Mouse (Mus musculus) small intestine, adult 2 months (tissue): ENCODE measurements around the gene Fetub. TPM values are rescaled to one million over a fixed set of nuclear protein-coding genes. Genes with fewer than 3 reads are reported as not detected.

ENCODE experiments used
- H3K27ac ChIP-seq: fragments of 200-500 bp; 2 replicates; pipeline ENCODE4 v1.5.1; 2012; ENCODE audit warnings: low read depth, low read length, control low read depth, inconsistent platforms; ENCODE audit not compliant: insufficient read depth
- H3K27me3 ChIP-seq: fragments of 200-500 bp; 2 replicates; pipeline ENCODE4 v1.6.1; 2012; ENCODE audit warnings: mild to moderate bottlenecking, moderate library complexity, low read length, inconsistent platforms; ENCODE audit not compliant: control insufficient read depth, insufficient read depth
- H3K36me3 ChIP-seq: fragments of 200-500 bp; 2 replicates; pipeline ENCODE4 v1.6.1; 2012; ENCODE audit warnings: mild to moderate bottlenecking, low read length, control low read depth, inconsistent platforms; ENCODE audit not compliant: control insufficient read depth, insufficient read depth
- H3K4me1 ChIP-seq: fragments of 200-500 bp; 2 replicates; pipeline ENCODE4 v1.6.1; 2012; ENCODE audit warnings: low read length, inconsistent platforms, mixed read lengths; ENCODE audit not compliant: control insufficient read depth, insufficient read depth, insufficient read length
- H3K4me3 ChIP-seq: fragments of 200-500 bp; 2 replicates; pipeline ENCODE4 v1.5.1; 2012; ENCODE audit warnings: low read depth, mild to moderate bottlenecking, control low read depth, inconsistent platforms, low read length, moderate library complexity
- CTCF ChIP-seq: fragments of 200-500 bp; IDR thresholded peaks from 2 replicates; pipeline ENCODE4 v1.5.1; 2012; ENCODE audit warnings: low read depth, mild to moderate bottlenecking, control low read depth, inconsistent platforms, low read length, moderate library complexity, mixed read lengths; ENCODE audit not compliant: insufficient replicate concordance, insufficient read length; ENCODE audit errors: extremely low read depth
- POLR2A ChIP-seq: fragments of 200-500 bp; IDR thresholded peaks from 2 replicates; pipeline ENCODE4 v1.6.1; 2012; ENCODE audit warnings: low read depth, mild to moderate bottlenecking, control low read depth, inconsistent platforms, low read length, moderate library complexity
- WGBS: fragments of 180-500 bp; shearing (Covaris S2); methylation state at CpG from one replicate; pipeline ENCODE4 v1.1.7; 2018; 5-methylcytosine and 5-hydroxymethylcytosine counted together
- polyA plus RNA-seq: library from polyadenylated mRNA; depleted of rRNA; stranded (reverse); fragments of >200 nt; gene quantifications from 2 replicates; pipeline ENCODE4 v1.2.3, GENCODE M21; 2012

Fetub gene
- polyA plus RNA-seq, 1 experiment, result not detected

DNA sequence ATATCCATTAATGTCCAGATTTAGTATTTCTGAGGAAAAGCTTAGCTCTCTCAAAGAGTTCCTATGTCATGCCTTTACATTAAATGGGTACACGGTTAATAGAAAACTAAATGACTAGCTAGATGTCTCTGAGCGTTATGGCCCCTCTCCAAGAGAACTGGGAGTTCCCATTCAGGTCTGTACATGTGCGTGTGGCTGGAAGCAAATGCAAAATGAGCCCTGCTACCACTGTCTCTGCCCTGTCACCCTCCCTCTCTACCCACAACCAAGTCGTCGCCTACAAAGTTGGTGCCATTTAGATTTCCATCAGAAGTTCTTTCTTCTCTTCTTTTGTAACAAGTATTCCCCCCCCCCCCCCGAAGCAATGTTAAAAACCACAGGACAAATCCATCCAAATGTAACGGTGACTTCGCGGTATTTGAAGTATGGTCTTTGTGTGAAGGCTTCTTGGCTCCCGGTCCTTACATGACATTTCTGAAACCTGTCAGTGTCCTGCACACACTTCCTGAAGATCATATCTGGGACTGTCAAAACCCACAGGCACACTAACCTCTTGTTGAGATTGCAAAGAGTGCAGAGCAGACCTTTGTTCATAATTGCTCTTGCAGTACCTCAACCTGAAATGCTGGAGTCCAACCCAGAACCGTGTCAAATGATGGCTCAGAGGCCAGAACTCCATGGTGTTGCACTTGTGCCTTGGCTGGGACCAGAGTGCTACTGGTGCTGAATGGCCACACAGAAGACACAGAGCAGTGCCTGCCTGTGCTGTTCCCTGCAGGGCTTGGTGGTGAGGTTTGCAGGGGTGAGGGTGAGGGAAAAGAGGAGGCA is 27.2 kb upstream of the Fetub start, which contains the start of gene Ahsg:
Gene Ahsg (plus strand): TSS at position 595 of the 828 bp plus-strand sequence.
- Histone ChIP-seq H3K4me3 (no peak within 1 kb of the TSS), H3K27ac (no peak within 1 kb of the TSS), H3K36me3 (no peaks in the 10 kb centered on the region), H3K4me1 (no peaks in the 10 kb centered on the region), H3K27me3 (no peaks in the 10 kb centered on the region)
- WGBS, result 74% methylated on average over 11 of the region's 11 CpGs
- no peak for TF ChIP-seq POLR2A
- no peak for TF ChIP-seq CTCF

DNA sequence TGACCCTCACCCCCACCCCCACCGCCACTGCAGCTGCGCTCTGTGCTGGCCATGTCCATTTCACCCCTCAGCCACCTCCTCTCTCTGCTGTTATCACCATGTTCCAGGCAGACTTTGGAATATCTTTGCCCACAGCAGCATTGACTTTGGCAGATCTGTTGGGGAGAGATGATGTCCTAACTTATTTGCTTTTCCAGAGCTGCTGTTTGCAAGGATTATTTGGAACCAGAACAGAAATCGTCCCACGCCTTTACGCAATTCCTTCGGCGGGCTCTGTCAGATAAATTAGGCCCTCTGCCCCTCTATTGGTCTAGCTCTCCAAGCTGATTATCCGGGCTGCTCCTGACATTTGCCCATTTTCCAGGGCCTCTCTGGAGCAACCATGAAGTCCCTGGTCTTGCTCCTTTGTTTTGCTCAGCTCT is 26.4 kb upstream of the Fetub start:
- Histone ChIP-seq H3K27ac (no peak overlapping the region), H3K4me3 (no peak overlapping the region), H3K36me3 (no peaks in the 10 kb centered on the region), H3K4me1 (no peaks in the 10 kb centered on the region), H3K27me3 (no peaks in the 10 kb centered on the region)
- 75% methylated on average over 8 of the region's 8 CpGs for WGBS
- no peak for TF ChIP-seq CTCF
- no peak for TF ChIP-seq POLR2A

DNA sequence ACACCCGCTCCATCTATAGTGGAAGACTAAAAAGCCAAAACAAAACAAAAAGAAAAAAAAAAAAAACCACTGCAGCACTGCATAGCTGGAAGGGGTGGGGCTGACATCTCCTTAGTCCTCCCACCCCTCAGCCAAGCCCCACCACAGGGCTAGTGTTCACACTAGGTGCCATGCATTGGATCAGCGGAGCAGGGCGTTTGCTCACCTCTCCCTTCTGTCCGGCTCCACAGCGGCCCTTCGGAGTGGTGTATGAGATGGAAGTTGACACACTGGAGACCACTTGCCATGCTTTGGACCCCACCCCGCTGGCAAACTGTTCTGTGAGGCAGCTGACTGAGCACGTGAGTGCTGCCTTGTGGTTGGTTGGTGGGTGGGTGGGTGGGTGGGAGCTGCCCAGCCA is 24.0 kb upstream of the Fetub start:
- WGBS, result 73% methylated on average over 8 of the region's 8 CpGs
- H3K4me3 ChIP-seq, result no peak overlapping the region

DNA sequence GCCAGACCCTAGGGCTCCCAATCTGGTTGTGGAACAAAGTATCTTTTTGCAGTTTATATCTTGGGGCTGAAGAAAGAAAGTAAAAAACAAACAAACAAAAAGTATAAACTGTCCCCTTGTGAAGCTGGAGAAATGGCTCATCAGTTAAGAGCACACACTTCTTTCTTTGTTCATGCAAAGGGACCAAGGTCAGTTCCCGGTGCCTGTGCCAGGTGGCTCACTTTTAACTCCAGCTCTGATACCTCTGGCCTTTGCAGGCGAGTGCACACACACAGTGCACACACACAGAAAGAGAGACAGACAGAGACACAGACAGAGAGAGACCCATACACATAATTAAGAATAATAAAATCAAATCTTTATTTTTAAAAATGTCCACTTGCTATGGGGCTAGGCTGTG is 21.5 kb upstream of the Fetub start:
- no peak overlapping the region for H3K27ac ChIP-seq
- H3K4me1 ChIP-seq, result no peaks in the 10 kb centered on the region
- 24% methylated on average over 2 of the region's 2 CpGs for WGBS
- no peaks in the 10 kb centered on the region for H3K36me3 ChIP-seq
- H3K4me3 ChIP-seq, result no peak overlapping the region
- no peaks in the 10 kb centered on the region for H3K27me3 ChIP-seq
- TF ChIP-seq CTCF (no peak), POLR2A (no peak)

More for the DNA sequence above, 24.0 kb upstream of the Fetub start:
- H3K36me3 ChIP-seq, result no peaks in the 10 kb centered on the region
- no peaks in the 10 kb centered on the region for H3K4me1 ChIP-seq
- TF ChIP-seq POLR2A, result no peak
- no peak for TF ChIP-seq CTCF
- no peaks in the 10 kb centered on the region for H3K27me3 ChIP-seq
- H3K27ac ChIP-seq, result no peak overlapping the region

DNA sequence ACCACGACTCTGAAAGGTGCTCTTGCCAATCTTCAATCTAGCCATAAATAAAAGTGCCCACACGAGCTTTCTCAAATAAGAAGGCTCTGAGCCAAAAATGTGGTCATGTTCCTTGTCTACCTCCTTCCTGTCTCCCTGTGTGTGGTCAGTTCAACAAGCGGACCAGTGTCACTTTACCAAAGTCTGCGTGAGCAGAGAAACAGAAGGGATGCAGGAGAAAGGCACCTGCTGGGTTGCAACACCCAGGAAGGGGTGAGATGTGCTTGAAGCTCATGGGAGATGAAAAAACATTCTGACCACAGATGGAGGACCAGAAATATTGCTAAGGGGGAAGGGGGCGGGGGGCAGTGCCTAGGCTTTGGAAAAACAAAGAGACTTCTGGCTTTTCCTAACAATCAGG is 18.8 kb upstream of the Fetub start:
- WGBS, result 50% methylated on average over 5 of the region's 5 CpGs
- Histone ChIP-seq H3K4me1 (no peaks in the 10 kb centered on the region), H3K36me3 (no peaks in the 10 kb centered on the region), H3K27me3 (no peaks in the 10 kb centered on the region), H3K4me3 (no peak overlapping the region), H3K27ac (no peak overlapping the region)
- no peak for TF ChIP-seq CTCF
- TF ChIP-seq POLR2A, result no peak

DNA sequence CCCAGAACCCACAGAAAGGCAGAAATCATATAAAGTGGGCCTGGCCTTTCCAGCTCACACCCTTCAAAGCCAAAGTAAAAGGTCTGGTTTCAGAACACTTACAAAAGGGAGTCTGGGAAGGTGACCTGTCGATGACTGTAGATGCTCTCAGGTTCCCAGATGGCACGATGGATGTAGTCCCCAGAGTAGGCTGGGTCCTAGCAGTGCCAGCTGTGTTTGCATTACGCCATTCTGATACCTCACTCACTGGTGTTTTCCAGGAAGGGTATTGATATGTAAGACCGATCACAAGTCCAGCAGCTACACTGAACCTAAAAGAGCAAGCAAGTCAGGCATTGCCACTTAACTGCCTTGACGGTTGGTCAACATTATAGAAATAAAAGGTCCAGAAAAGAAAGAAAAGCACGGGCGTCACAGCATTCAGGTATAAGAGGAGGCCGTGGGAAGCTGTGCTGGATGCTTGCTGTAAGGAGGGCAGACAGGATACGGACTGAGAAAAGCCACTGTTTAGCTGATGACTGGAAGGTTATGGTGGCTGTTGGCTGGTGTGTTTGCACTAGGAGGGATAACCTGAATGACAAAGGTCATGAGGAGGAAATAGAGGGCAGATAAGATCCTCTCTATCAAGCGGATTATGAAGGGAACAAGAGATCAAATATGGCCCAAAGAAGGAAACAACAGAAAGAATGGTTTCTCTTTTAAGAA is 18.1 kb upstream of the Fetub start:
- Histone ChIP-seq H3K36me3 (no peaks in the 10 kb centered on the region), H3K27me3 (no peaks in the 10 kb centered on the region), H3K4me3 (no peak overlapping the region), H3K27ac (no peak overlapping the region), H3K4me1 (no peaks in the 10 kb centered on the region)
- whole genome bisulfite sequencing, result 54% methylated on average over 10 of the region's 10 CpGs
- no peak for TF ChIP-seq POLR2A

DNA sequence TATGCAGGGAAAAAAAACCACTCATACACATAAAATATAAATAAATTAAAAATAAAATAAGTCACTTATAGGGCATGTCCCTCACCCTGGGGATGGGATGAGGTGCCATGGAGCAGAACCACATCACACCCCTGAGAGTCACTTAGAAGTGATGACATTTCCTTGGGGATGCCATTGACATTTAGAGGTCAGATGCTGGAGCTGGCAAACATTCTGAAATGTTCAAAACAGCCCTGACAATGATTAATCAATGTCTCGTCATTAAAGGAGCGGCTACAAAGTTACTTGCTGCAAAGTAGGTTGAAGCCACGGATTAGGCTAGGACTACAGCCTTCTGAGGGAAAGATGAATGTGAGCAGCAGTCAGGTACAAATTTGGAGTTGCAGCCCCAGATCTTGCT is 16.8 kb upstream of the Fetub start:
- Histone ChIP-seq H3K27ac (no peak overlapping the region), H3K27me3 (no peaks in the 10 kb centered on the region), H3K36me3 (no peaks in the 10 kb centered on the region), H3K4me3 (no peak overlapping the region), H3K4me1 (no peaks in the 10 kb centered on the region)
- no peak for TF ChIP-seq POLR2A
- TF ChIP-seq CTCF, result no peak
- 53% methylated on average over 3 of the region's 3 CpGs for whole genome bisulfite sequencing

DNA sequence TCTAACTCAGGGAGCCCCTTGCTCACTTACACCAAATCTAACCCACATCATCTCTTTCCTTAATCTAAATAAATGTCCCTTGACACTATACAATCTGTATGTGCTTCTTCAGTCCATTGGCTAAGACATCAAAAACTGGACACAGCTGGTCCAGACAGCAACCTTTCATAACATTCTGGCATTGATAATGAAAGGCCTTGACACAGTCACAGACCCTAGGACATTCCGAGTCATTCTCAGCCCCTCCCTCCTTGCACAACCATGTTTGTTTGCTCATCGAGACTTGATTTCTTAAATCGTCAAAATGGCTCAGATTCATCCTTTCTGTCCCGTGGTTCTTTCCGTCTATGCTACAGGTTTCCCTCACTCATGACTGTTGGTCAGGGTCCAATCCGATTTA is 8.8 kb upstream of the Fetub start:
- no peak overlapping the region for H3K4me3 ChIP-seq
- H3K27ac ChIP-seq, result no peak overlapping the region
- H3K27me3 ChIP-seq, result no peaks in the 10 kb centered on the region
- WGBS, result 83% methylated on average over 6 of the region's 6 CpGs
- H3K36me3 ChIP-seq, result no peaks in the 10 kb centered on the region
- no peaks in the 10 kb centered on the region for H3K4me1 ChIP-seq
- no peak for TF ChIP-seq POLR2A
- no peak for TF ChIP-seq CTCF
